Mouse (Mus musculus) mammary gland, adult 2 months (tissue): ENCODE results near the gene Tmem86a. TPM values are rescaled to one million over a fixed set of nuclear protein-coding genes. Genes with fewer than 3 reads are reported as not detected.

ENCODE experiments used
- polyA plus RNA-seq: library from polyadenylated mRNA; depleted of rRNA; stranded (reverse); fragments of >200 nt; gene quantifications from 2 replicates; pipeline ENCODE4 v1.2.3, GENCODE M21; 2012; ENCODE audit warnings: low replicate concordance; rRNA removed

Tmem86a gene
- polyA plus RNA-seq = 71.9 and 117 TPM in 2 replicates

DNA sequence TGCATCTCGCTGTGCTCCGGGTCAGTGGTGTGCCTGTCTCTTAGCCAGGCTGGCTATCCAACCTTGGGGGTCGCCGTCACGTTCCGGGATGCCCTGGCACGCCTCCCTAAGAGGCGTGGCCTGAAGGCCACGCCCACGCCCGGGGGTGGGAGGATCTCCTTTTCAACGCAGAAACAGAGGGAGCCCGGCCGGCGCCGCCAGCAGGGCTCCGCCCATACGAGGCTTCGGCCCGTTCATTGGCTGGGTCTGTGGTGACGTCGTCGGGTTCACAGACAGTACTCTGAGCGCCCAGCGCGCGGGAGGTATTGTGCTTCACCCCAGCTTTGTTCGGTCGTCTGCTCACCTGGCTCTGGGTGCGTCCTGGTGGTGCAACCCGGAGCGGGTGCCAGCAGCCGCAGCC is at the start of gene Tmem86a:
Gene Tmem86a (plus strand): TSS at position 236 of the 400 bp plus-strand sequence.

GRCm38 (mm10) chr7:47008168-47008993 is 42.0 kb upstream of the Tmem86a start, which contains the start of gene Spty2d1:
TSS of gene Spty2d1 (minus strand) at chr7:47008411.

Other genes starting within 250 kb of the Tmem86a start
- 777 and 2,450 TPM in 2 replicates for gene Ldha, start 209.1 kb upstream of the Tmem86a start, polyA plus RNA-seq
- 0.29 TPM in 1 of 2 replicates, not detected in the other for gene Ldhc, start 189.4 kb upstream of the Tmem86a start, polyA plus RNA-seq
- gene Tsg101, start 130.6 kb upstream of the Tmem86a start, polyA plus RNA-seq = 78.6 and 136 TPM in 2 replicates
- gene Uevld, start 92.1 kb upstream of the Tmem86a start, polyA plus RNA-seq = 2.4 and 6.0 TPM in 2 replicates
- not detected in 2 replicates for gene Gm9999, start 67.0 kb upstream of the Tmem86a start, polyA plus RNA-seq
- gene Spty2d1, start 42.2 kb upstream of the Tmem86a start, polyA plus RNA-seq = 4.7 and 5.3 TPM in 2 replicates
- 9.4 and 15.8 TPM in 2 replicates for gene Ptpn5, start 83.1 kb downstream of the Tmem86a start, polyA plus RNA-seq
- not detected in 2 replicates for gene Mrgpra6, start 154.3 kb downstream of the Tmem86a start, polyA plus RNA-seq
- not detected in 2 replicates for gene Mrgpra9, start 202.2 kb downstream of the Tmem86a start, polyA plus RNA-seq